Mouse (Mus musculus) frontal cortex, postnatal 36 days (tissue): Measurements from ENCODE around the gene Plbd1.

Experiments
- DNase-seq, 2 experiments: peaks; one replicate each; pipeline ENCODE4 v3.0.0; 2022; ENCODE audit warnings: low spot score in 2 of 2

The Plbd1 gene

GRCm38 (mm10) chr6:136661706-136662016 is at the start of gene Plbd1:
Gene Plbd1 (minus strand): TSS chr6:136661928.
- DNase-seq: no peak

- DNase-seq: no peak
Measured at GRCm38 (mm10) chr6:136710408-136710807, 48.7 kb upstream of the Plbd1 start.

- no peak for DNase-seq
Measured at GRCm38 (mm10) chr6:136708597-136708996, 46.9 kb upstream of the Plbd1 start.

GRCm38 (mm10) chr6:136701878-136702277 is 40.1 kb upstream of the Plbd1 start:
- DNase-seq: no peak

- no peak for DNase-seq
Measured at GRCm38 (mm10) chr6:136701185-136701584, 39.5 kb upstream of the Plbd1 start.

- no peak for DNase-seq
Measured at GRCm38 (mm10) chr6:136691314-136691713, 29.6 kb upstream of the Plbd1 start.

- DNase-seq: no peak
Measured at GRCm38 (mm10) chr6:136690527-136690926, 28.8 kb upstream of the Plbd1 start.

GRCm38 (mm10) chr6:136689790-136690413 is 28.2 kb upstream of the Plbd1 start:
- no peak for DNase-seq

- no peak for DNase-seq
Measured at GRCm38 (mm10) chr6:136685433-136685832, 23.7 kb upstream of the Plbd1 start.

- no peak for DNase-seq
Measured at GRCm38 (mm10) chr6:136683410-136684334, 21.9 kb upstream of the Plbd1 start.

GRCm38 (mm10) chr6:136679381-136679780 is 17.7 kb upstream of the Plbd1 start:
- no peak for DNase-seq

- no peak for DNase-seq
Measured at GRCm38 (mm10) chr6:136674935-136675334, 13.2 kb upstream of the Plbd1 start.

- peak; percentile 72 to 82 for DNase-seq
Measured at GRCm38 (mm10) chr6:136672467-136672866, 10.7 kb upstream of the Plbd1 start.

GRCm38 (mm10) chr6:136669274-136669673 is 7.5 kb upstream of the Plbd1 start:
- DNase-seq: no peak

GRCm38 (mm10) chr6:136668266-136668986 is 6.7 kb upstream of the Plbd1 start:
- no peak for DNase-seq

- DNase-seq: no peak
Measured at GRCm38 (mm10) chr6:136662063-136662462, 335 bp upstream of the Plbd1 start.

GRCm38 (mm10) chr6:136660831-136661705 is 660 bp downstream of the Plbd1 start:
- DNase-seq: peak in 1 of 2 experiments; percentile 2

GRCm38 (mm10) chr6:136659226-136659625 is 2.5 kb downstream of the Plbd1 start:
- DNase-seq: no peak

- DNase-seq: no peak
Measured at GRCm38 (mm10) chr6:136658303-136658702, 3.4 kb downstream of the Plbd1 start.

GRCm38 (mm10) chr6:136655786-136656185 is 5.9 kb downstream of the Plbd1 start:
- no peak for DNase-seq

- DNase-seq: no peak
Measured at GRCm38 (mm10) chr6:136654470-136654869, 7.3 kb downstream of the Plbd1 start.
